Mouse (Mus musculus) adrenal gland, postnatal 36 days (tissue): ENCODE measurements around the gene Nle1. TPM values are rescaled to one million over a fixed set of nuclear protein-coding genes. Genes with fewer than 3 reads are reported as not detected.
A peak's percentile ranks its signal among the peaks of the same experiment; 100 is the strongest.

Experiments used
- DNase-seq, 2 experiments: peaks; one replicate each; pipeline ENCODE4 v3.0.0; 2021; ENCODE audit warnings: mixed read lengths in 1 of 2
- total RNA-seq, 2 experiments: library from RNA; stranded (reverse); gene quantifications; 2 replicates each; pipeline ENCODE4 v1.2.3; 2021

Gene Nle1
- total RNA-seq, 2 experiments from 2014 or later, result 19.5 to 27.0 TPM

GRCm38 (mm10) chr11:82914711-82915352, 6.6 kb upstream of the Nle1 start:
- peak; percentile 76 to 85 for DNase-seq

DNA sequence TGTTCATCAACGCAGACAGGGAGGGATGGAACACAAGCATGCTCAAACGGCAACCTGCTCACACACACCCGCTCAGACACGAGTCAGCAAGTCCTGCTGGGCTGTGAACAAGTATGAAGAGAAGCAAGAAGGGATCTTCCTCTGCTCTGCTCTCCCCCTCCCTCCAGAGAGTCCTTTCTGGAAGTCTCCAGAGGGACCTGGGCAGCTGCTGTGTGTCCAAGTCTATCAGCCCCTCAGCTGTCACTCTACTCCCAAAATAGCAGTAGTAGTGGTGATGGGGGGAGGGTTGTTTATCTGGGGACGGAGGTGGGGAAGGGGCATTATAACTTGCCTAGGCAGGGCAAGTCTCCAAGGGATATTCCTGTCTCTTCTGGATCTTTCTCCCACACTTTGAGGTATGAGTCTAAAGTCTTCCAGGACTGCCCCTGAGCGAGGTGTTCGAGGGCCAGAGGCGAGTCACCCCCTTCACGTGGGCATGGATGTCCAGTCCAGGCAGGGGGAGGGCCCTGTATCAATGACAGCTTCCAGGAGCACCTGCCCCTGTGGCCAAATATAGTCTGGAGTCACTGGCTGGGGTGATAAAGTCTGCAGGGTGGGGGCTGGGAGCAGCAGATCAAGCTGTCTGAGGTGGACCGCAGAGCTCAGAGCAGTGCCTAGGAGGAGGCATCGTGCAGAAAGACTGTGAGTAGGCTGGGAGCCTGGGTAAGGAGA, 2.6 kb upstream of the Nle1 start:
- no peak for DNase-seq

GRCm38 (mm10) chr11:82910250-82910649, 2.0 kb upstream of the Nle1 start, which contains the start of gene Unc45b:
TSS of gene Unc45b (plus strand) at chr11:82910550.
- no peak for DNase-seq

DNA sequence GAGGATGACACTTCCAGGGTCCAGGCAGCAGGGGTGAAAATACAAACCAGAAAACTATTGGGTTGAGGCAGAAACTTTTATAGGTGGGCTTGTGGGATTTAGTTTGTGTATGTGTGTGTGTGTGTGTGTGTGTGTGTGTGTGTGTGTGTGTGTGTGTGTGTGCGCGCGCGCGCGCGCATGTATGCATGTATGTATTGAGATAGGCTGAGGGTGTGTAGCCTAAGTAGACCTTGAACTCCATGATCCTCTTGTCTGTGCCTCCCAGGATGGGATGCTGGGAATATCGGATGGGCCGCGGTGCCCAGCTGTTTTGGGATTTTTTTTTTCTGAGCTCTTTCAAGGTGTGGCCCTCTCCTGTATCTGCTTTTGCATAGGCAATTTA, 388 bp upstream of the Nle1 start:
- no peak for DNase-seq

- no peak for DNase-seq
Measured at GRCm38 (mm10) chr11:82905816-82906215, 2.4 kb downstream of the Nle1 start.

DNA sequence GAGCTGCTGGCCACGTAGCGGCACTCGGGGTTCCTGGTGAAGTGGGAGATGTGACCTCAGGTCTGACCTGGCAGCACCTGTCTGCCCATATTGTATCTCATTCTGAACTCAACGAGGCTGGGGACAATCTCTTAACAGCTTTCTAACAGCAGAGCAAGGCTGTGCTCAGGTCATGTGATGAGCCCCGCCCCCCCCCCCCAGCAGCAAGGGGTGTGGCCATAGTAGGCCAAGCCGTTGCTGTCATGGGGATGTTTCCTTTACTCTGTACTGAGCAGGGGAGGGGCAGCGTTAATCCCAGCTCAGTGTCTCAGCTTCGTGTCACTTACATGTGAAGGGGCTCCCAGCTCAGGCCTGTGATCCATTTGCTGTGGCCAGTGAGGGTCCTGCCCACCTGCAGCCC, 3.3 kb downstream of the Nle1 start:
- no peak for DNase-seq

GRCm38 (mm10) chr11:82901606-82902310, 6.5 kb downstream of the Nle1 start:
- no peak for DNase-seq

DNA sequence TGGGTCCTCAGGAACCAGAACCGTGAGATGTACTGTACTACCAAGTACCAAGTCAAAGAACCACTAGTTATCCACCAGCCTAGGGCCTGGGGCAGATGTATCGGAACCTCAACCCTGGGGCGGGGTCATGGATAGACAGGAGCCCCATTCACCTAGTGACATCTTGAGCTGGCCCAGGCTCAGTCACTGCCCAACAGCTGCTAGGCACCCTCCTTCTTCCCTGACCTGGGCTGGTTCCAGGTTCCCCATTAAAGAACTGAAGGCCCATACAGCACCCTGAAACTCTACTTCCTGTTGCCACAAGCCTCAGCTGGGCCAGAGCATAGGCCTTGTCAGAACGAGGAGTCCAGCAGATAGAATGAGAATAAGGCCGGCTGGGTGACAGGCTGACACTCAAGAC, 8.5 kb downstream of the Nle1 start:
- no peak for DNase-seq

GRCm38 (mm10) chr11:82897478-82897877, 10.7 kb downstream of the Nle1 start:
- no peak for DNase-seq

DNA sequence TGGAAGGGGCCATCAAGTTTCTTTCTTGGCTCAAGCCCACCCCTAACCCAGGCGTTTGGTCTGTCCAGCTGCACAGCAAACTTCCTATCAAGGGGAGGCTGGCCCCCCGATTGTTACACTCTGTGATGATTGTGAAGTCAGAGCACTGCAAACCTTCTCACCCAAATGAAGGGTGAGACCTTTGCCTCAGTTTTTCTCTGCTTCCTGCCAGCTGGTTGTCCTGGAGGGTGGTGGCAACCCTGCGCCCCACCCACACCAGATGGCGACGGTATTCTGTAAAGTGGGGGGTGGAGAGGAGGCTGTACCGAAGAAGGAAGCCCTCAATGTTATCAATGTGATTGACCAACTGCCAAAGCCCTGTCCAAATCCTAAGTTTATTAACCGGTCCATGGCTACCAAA, 16.3 kb downstream of the Nle1 start, which contains the start of gene Fndc8:
Fndc8 (plus strand) TSS at position 189 of the 400 bp plus-strand sequence.
- no peak for DNase-seq

- peak; percentile 96 to 98 for DNase-seq
Measured at GRCm38 (mm10) chr11:82890342-82890762, 17.9 kb downstream of the Nle1 start, which contains the start of gene Rad51d. TSS of gene Rad51d (minus strand) at chr11:82890614.

- peak; percentile 17 to 26 for DNase-seq
Measured at GRCm38 (mm10) chr11:82889524-82890341, 18.5 kb downstream of the Nle1 start.

GRCm38 (mm10) chr11:82888491-82888946, 19.7 kb downstream of the Nle1 start:
- DNase-seq, result peak in 1 of 2 experiments; percentile 41

GRCm38 (mm10) chr11:82886559-82886958, 21.7 kb downstream of the Nle1 start:
- no peak for DNase-seq

GRCm38 (mm10) chr11:82883180-82883579, 25.0 kb downstream of the Nle1 start:
- no peak for DNase-seq

GRCm38 (mm10) chr11:82877726-82878344, 30.4 kb downstream of the Nle1 start:
- no peak for DNase-seq

GRCm38 (mm10) chr11:82875631-82876030, 32.6 kb downstream of the Nle1 start:
- DNase-seq, result no peak

- no peak for DNase-seq
Measured at GRCm38 (mm10) chr11:82874924-82875323, 33.3 kb downstream of the Nle1 start.

- DNase-seq, result peak; percentile 94 to 98
Measured at GRCm38 (mm10) chr11:82871031-82871446, 37.2 kb downstream of the Nle1 start, which contains the start of gene Rffl. TSS of gene Rffl (minus strand) at chr11:82871210.

GRCm38 (mm10) chr11:82870173-82871030, 37.8 kb downstream of the Nle1 start:
- DNase-seq, result peak; percentile 45 to 59
